Mouse (Mus musculus): Measurements from ENCODE around the gene Cfap45. TPM values are rescaled to one million over a fixed set of nuclear protein-coding genes. Genes with fewer than 3 reads are reported as not detected.

Cfap45 gene
- polyA plus RNA-seq, 1 experiment from 2014 or later, result 2.6 TPM

DNA sequence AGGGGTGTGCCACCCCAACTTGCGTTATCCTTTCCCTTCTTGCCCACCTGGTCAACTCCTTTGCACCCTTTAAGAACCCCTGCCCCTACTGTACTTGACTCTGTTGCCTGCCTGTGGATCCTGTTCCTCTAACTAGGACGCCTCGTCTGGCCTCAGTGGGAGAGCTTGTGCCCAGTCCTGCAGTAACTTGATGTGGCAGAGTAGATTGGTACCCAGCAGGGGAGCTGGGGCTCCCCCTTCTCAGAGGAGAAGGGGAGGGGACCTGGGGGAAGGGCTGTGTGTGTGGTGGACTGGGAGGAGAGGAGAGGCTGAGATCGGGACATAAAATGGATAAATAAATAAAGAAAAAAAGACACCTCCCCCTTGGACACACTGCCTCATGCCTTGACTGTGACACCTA lies 64.4 kb downstream of the Cfap45 start:
- 42% methylated on average over 4 of the region's 4 CpGs for WGBS
- H3K36me3 ChIP-seq (replicated peaks), result no peaks in the 10 kb centered on the region
- H3K9me3 ChIP-seq, result no peaks in the 10 kb centered on the region
- H3K4me1 ChIP-seq, result peaks cover 16% of the 10 kb centered on the region
- peaks cover 56% of the 10 kb centered on the region for H3K27me3 ChIP-seq
- H3K9ac ChIP-seq, result no peak overlapping the region
- 0 out of 2 replicates have a peak, but pooled peaks have one; percentile 1 for ATAC-seq (ENCODE audit: low FRiP score)
- H3K4me3 ChIP-seq (replicated peaks), result no peak overlapping the region
- H3K27ac ChIP-seq, result no peak overlapping the region
- H3K4me2 ChIP-seq, result no peak overlapping the region

DNA sequence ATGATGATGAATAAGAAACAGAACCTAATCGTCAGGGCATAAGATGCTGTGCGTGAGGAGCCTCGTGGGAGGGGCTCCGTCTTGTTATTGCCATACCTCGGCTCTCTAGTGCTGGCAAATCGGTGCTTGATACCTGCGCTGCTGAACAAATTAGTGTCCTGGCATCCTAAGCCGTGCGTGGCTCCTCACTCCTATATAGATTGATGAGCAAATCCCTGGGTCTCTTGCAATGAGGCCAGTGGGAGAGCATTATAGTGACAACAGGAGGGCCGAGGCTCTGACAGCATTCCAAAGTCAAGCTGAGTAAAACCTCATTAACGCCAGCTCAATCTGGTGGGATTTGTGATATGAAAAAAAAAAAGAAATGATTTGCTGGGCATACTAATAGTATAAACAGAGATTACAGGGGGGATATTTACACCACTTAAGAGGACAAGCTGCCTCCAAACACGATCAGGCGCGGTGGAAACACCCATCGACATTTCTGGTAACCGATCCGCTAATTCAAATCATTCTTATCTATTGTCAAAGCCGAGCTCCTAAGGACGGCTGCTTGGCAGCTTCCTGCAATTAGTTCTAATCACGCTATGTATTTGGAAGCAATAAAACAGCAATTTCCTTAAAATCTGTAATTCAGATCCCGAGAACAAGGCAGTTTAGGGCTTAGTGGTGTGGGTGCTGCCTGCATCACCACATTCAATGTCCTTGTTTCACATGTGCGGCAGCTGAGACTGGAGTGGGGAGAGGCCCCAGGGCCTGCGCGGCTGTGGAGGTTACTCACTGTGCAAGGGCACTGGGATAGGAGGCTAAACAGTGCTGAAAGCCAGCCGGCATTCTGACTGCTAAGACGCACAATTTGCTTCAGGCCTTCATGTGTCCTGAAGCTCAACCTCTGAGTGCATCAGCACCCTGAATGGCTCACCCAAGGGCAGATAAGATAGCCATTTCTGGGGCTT lies 65.3 kb downstream of the Cfap45 start:
- Histone ChIP-seq H3K36me3 (replicated peaks) (no peaks in the 10 kb centered on the region), H3K4me1 (peaks cover 16% of the 10 kb centered on the region), H3K9ac (0 out of 2 replicates have a peak overlapping the region, but pooled peaks have one; percentile 29), H3K4me2 (peak overlapping the region; percentile 17), H3K27me3 (peaks cover 58% of the 10 kb centered on the region), H3K9me3 (no peaks in the 10 kb centered on the region), H3K4me3 (replicated peaks) (no peak overlapping the region), H3K27ac (no peak overlapping the region)
- peak; percentile 80 for ATAC-seq (ENCODE audit: low FRiP score)
- WGBS, result 10% methylated on average over 26 of the region's 26 CpGs

DNA sequence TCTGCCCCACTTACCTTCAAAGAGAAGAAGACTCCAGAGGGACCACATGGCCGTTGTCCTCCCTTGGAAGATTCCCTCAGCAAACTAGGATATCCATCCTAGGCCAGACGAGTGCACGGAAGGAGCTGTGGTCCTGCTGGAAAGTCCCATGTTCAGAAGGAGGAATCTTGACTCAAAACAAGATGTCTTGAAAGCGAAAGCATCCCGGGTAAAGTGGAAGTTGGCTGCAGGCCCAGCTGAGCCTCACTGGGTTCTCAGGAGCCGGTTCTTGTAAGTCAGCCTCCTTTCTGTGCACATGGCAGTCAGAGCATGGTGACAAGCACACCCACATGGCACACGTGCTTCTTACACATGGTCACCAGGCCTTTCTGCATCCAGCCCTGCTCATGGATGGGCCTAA lies 69.8 kb downstream of the Cfap45 start, which contains the start of gene Slamf8:
Slamf8 (minus strand) TSS at position 184 of the 400 bp plus-strand sequence.
- no peaks in the 10 kb centered on the region for H3K9me3 ChIP-seq
- no peak within 1 kb of the TSS for H3K27ac ChIP-seq
- 88% methylated on average over 7 of the region's 7 CpGs for WGBS
- H3K9ac ChIP-seq, result no peak within 1 kb of the TSS
- H3K4me3 ChIP-seq (replicated peaks), result no peak within 1 kb of the TSS
- H3K27me3 ChIP-seq, result peaks cover 46% of the 10 kb centered on the region
- no peak within 1 kb of the TSS for H3K4me2 ChIP-seq
- H3K36me3 ChIP-seq (replicated peaks), result no peaks in the 10 kb centered on the region
- peaks cover 12% of the 10 kb centered on the region for H3K4me1 ChIP-seq
- ATAC-seq (ENCODE audit: low FRiP score), result no peak

GRCm38 (mm10) chr1:172593321-172593720 lies 72.7 kb downstream of the Cfap45 start:
- no peak overlapping the region for H3K9ac ChIP-seq
- no peak overlapping the region for H3K4me3 ChIP-seq (replicated peaks)
- WGBS, result 74% methylated on average over 3 of the region's 3 CpGs
- H3K27me3 ChIP-seq, result peaks cover 25% of the 10 kb centered on the region
- no peak for ATAC-seq (ENCODE audit: low FRiP score)
- no peaks in the 10 kb centered on the region for H3K9me3 ChIP-seq
- H3K4me2 ChIP-seq, result no peak overlapping the region
- H3K27ac ChIP-seq, result no peak overlapping the region
- no peaks in the 10 kb centered on the region for H3K36me3 ChIP-seq (replicated peaks)
- no peaks in the 10 kb centered on the region for H3K4me1 ChIP-seq

DNA sequence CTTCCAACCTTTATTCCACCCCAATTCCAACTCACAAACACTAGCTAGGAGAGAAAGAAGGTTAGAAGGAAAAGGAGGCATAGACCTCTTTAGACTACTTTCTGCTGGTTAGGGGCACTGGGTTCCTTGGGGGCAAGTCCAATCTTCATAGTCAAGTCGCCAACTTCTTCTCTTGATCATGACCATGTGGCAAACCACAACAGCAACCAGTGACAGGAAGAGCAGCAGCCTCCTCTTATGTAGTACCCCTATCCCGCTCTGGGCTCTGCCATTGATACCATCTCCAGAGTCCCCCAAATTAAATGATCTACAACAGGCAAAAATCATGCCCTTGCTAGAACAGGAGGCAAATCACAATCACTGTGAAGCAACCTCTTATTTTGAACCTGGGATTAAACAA lies 73.4 kb downstream of the Cfap45 start:
- no peak overlapping the region for H3K9ac ChIP-seq
- no peak overlapping the region for H3K4me2 ChIP-seq
- H3K4me3 ChIP-seq (replicated peaks), result no peak overlapping the region
- H3K27me3 ChIP-seq, result peaks cover 22% of the 10 kb centered on the region
- 83% methylated on average over 2 of the region's 2 CpGs for WGBS
- H3K4me1 ChIP-seq, result no peaks in the 10 kb centered on the region
- no peaks in the 10 kb centered on the region for H3K36me3 ChIP-seq (replicated peaks)
- no peak for ATAC-seq (ENCODE audit: low FRiP score)
- no peaks in the 10 kb centered on the region for H3K9me3 ChIP-seq
- no peak overlapping the region for H3K27ac ChIP-seq

- Histone ChIP-seq H3K4me1 (no peaks in the 10 kb centered on the region), H3K27ac (no peak overlapping the region), H3K9ac (no peak overlapping the region), H3K27me3 (peaks cover 22% of the 10 kb centered on the region), H3K36me3 (replicated peaks) (no peaks in the 10 kb centered on the region), H3K9me3 (no peaks in the 10 kb centered on the region), H3K4me3 (replicated peaks) (no peak overlapping the region), H3K4me2 (no peak overlapping the region)
- no peak for ATAC-seq (ENCODE audit: low FRiP score)
Measured at GRCm38 (mm10) chr1:172594495-172594894, 73.9 kb downstream of the Cfap45 start.

Other genes starting within 250 kb of the Cfap45 start
- gene Atp1a2, start 222.7 kb upstream of the Cfap45 start, polyA plus RNA-seq (2016; fragmentation: Nextera tagmentation; extraction: Ambion mirVana), result 9.5 and 10.8 TPM in 2 replicates
- 2.5 and 2.8 TPM in 2 replicates for gene Kcnj9, start 191.5 kb upstream of the Cfap45 start, polyA plus RNA-seq (2016; fragmentation: Nextera tagmentation; extraction: Ambion mirVana)
- gene Kcnj10, start 179.6 kb upstream of the Cfap45 start, polyA plus RNA-seq (2016; fragmentation: Nextera tagmentation; extraction: Ambion mirVana), result 0.93 and 1.2 TPM in 2 replicates
- 10.9 and 11.5 TPM in 2 replicates for gene Pigm, start 144.3 kb upstream of the Cfap45 start, polyA plus RNA-seq (2016; fragmentation: Nextera tagmentation; extraction: Ambion mirVana)
- gene Slamf9, start 45.4 kb upstream of the Cfap45 start, polyA plus RNA-seq (2016; fragmentation: Nextera tagmentation; extraction: Ambion mirVana), result 0.15 TPM in 1 of 2 replicates, not detected in the other
- 102 TPM in 2 replicates for gene Igsf9, start 39.0 kb upstream of the Cfap45 start, polyA plus RNA-seq (2016; fragmentation: Nextera tagmentation; extraction: Ambion mirVana)
- 40.0 and 45.7 TPM in 2 replicates for gene Tagln2, start 20.8 kb upstream of the Cfap45 start, polyA plus RNA-seq (2016; fragmentation: Nextera tagmentation; extraction: Ambion mirVana)
- gene Vsig8, start 35.1 kb downstream of the Cfap45 start, polyA plus RNA-seq (2016; fragmentation: Nextera tagmentation; extraction: Ambion mirVana), result 0.28 TPM in 1 of 2 replicates, not detected in the other
- gene Slamf8, start 69.8 kb downstream of the Cfap45 start, polyA plus RNA-seq (2016; fragmentation: Nextera tagmentation; extraction: Ambion mirVana), result not detected in 2 replicates
- gene Fcrl6, start 81.8 kb downstream of the Cfap45 start, polyA plus RNA-seq (2016; fragmentation: Nextera tagmentation; extraction: Ambion mirVana), result 0.24 TPM in 1 of 2 replicates, not detected in the other
- gene Dusp23, start 112.2 kb downstream of the Cfap45 start, polyA plus RNA-seq (2016; fragmentation: Nextera tagmentation; extraction: Ambion mirVana), result 4.6 and 6.1 TPM in 2 replicates
- not detected in 2 replicates for gene Crp, start 177.3 kb downstream of the Cfap45 start, polyA plus RNA-seq (2016; fragmentation: Nextera tagmentation; extraction: Ambion mirVana)